Mouse (Mus musculus) heart, embryonic 15.5 days (tissue): Measurements from ENCODE around the gene Cntn6. TPM values are rescaled to one million over a fixed set of nuclear protein-coding genes. Genes with fewer than 3 reads are reported as not detected.

Source experiments
- ATAC-seq: fragments of 200-750 bp; cut with Nextera tagmentation; replicated peaks from 2 replicates; pipeline ENCODE4 v1.8.0; 2017; ENCODE audit warnings: low read depth, moderate TSS enrichment; ENCODE audit not compliant: insufficient number of reproducible peaks, insufficient read depth, low FRiP score
- H3K27ac ChIP-seq: fragments of 300-500 bp; sonication (generic); 2 replicates; pipeline ENCODE4 v1.5.1; 2015; ENCODE audit warnings: mild to moderate bottlenecking, inconsistent platforms
- H3K27me3 ChIP-seq: fragments of 300-500 bp; sonication (generic); 2 replicates; pipeline ENCODE4 v1.6.1; 2015; ENCODE audit warnings: inconsistent platforms
- H3K36me3 ChIP-seq: fragments of 300-500 bp; sonication (generic); 2 replicates; pipeline ENCODE4 v1.6.1; 2015; ENCODE audit warnings: mild to moderate bottlenecking, inconsistent platforms
- H3K4me1 ChIP-seq: fragments of 300-500 bp; sonication (generic); replicated peaks from 2 replicates; pipeline ENCODE4 v1.6.1; 2015; ENCODE audit warnings: inconsistent platforms
- H3K4me2 ChIP-seq: fragments of 300-500 bp; sonication (generic); 2 replicates; pipeline ENCODE4 v1.6.1; 2015; ENCODE audit warnings: inconsistent platforms, mild to moderate bottlenecking, moderate library complexity
- H3K4me3 ChIP-seq: fragments of 300-500 bp; sonication (generic); 2 replicates; pipeline ENCODE4 v1.5.1; 2015; ENCODE audit warnings: mild to moderate bottlenecking, inconsistent platforms
- H3K9ac ChIP-seq: fragments of 300-500 bp; sonication (generic); 2 replicates; pipeline ENCODE4 v1.6.1; 2015; ENCODE audit warnings: mild to moderate bottlenecking, inconsistent platforms
- H3K9me3 ChIP-seq: fragments of 300-500 bp; sonication (generic); replicated peaks from 2 replicates; pipeline ENCODE4 v1.6.1; 2016; ENCODE audit warnings: inconsistent platforms
- WGBS: fragments of 180-500 bp; shearing (Covaris S2); methylation state at CpG from one replicate; pipeline ENCODE4 v1.1.7; 2015; ENCODE audit warnings: mixed read lengths; 5-methylcytosine and 5-hydroxymethylcytosine counted together
- polyA plus RNA-seq: library from polyadenylated mRNA; unstranded; fragments of >200 nt; fragmentation: Nextera tagmentation; extraction: Ambion mirVana; gene quantifications from 2 replicates; pipeline ENCODE4 v1.2.1, GENCODE M21; 2015

The Cntn6 gene
- 0.37 and 0.40 TPM in 2 replicates for polyA plus RNA-seq

DNA sequence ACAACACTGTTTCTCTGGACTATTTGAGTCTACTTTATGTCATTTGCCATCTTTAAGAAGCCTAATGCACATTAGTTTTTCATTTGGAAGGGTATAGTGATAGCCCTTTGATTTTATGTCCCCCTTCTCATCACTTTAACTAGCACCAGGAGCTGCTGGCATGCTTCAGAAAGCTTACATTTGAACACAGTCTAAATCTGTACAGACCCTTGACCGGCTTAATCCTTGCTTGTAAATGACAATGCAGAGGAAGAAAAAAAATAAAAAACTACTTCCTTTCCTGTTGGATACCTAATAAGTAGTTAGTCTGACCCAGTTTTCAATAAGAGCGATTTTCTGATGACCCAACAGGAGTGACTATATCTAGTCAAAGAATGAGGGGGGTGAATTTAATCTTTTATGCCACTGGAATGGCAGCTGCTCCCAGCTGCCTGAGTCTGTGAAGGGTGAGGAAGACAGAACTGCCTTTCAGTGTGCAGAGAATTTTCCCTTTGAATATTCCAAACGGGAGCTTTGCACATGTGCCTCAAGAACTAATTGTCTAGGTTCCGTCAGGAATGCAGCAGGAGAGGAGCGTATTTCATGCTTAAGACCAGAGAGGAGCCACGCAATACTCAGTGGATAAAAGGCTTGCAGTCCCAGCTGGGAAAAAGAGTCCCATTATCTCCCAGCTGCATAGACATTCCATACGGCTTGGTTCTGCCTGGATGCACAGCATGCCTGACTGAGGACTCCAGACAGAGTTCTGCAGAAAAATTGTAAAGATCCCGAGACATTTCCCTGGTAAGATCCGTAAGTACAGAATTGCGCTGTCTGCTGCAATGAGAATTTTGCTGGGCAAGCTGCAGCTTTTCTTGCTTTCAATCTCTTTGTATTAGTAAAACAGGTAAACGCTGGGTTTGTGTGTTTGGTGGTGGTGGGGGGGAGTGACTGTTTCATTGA lies at the start of gene Cntn6:
Gene Cntn6 (plus strand): TSS at position 301 of the 942 bp plus-strand sequence.
- peak within 1 kb of the TSS; percentile 14; the same call in 1 of the 2 replicates for H3K4me2 ChIP-seq
- ATAC-seq, result no peak
- 57% methylated on average over 11 of the region's 11 CpGs for WGBS
- H3K9ac ChIP-seq, result no peak within 1 kb of the TSS
- no peaks in the 10 kb centered on the region for H3K4me1 ChIP-seq
- no peak within 1 kb of the TSS for H3K27ac ChIP-seq
- no peaks in the 10 kb centered on the region for H3K9me3 ChIP-seq
- H3K36me3 ChIP-seq, result no peaks in the 10 kb centered on the region
- no peaks in the 10 kb centered on the region for H3K27me3 ChIP-seq
- no peak within 1 kb of the TSS for H3K4me3 ChIP-seq

- Histone ChIP-seq H3K36me3 (no peaks in the 10 kb centered on the region), H3K9me3 (no peaks in the 10 kb centered on the region)
- WGBS, result 73% methylated on average over 3 of the region's 3 CpGs
Measured at GRCm38 (mm10) chr6:104443731-104444130, 48.9 kb upstream of the Cntn6 start.

GRCm38 (mm10) chr6:104470706-104471105 lies 21.9 kb upstream of the Cntn6 start:
- Histone ChIP-seq H3K27me3 (no peaks in the 10 kb centered on the region), H3K36me3 (no peaks in the 10 kb centered on the region), H3K9ac (no peak overlapping the region), H3K4me2 (no peak overlapping the region), H3K27ac (no peak overlapping the region), H3K4me3 (no peak overlapping the region), H3K9me3 (no peaks in the 10 kb centered on the region), H3K4me1 (no peaks in the 10 kb centered on the region)
- no peak for ATAC-seq
- 86% methylated on average over 1 of the region's 1 CpGs for WGBS

More at GRCm38 (mm10) chr6:104443731-104444130, 48.9 kb upstream of the Cntn6 start:
- H3K27me3 ChIP-seq, result no peaks in the 10 kb centered on the region
- H3K4me1 ChIP-seq, result no peaks in the 10 kb centered on the region
- H3K27ac ChIP-seq, result no peak overlapping the region
- H3K9ac ChIP-seq, result no peak overlapping the region
- no peak for ATAC-seq
- H3K4me3 ChIP-seq, result no peak overlapping the region
- no peak overlapping the region for H3K4me2 ChIP-seq

- ATAC-seq, result no peak
- H3K27me3 ChIP-seq, result no peaks in the 10 kb centered on the region
- H3K9me3 ChIP-seq, result no peaks in the 10 kb centered on the region
- H3K4me2 ChIP-seq, result no peak overlapping the region
- H3K36me3 ChIP-seq, result no peaks in the 10 kb centered on the region
- H3K27ac ChIP-seq, result no peak overlapping the region
- H3K4me3 ChIP-seq, result no peak overlapping the region
- H3K4me1 ChIP-seq, result no peaks in the 10 kb centered on the region
- no peak overlapping the region for H3K9ac ChIP-seq
Measured at GRCm38 (mm10) chr6:104479242-104479641, 13.3 kb upstream of the Cntn6 start.

DNA sequence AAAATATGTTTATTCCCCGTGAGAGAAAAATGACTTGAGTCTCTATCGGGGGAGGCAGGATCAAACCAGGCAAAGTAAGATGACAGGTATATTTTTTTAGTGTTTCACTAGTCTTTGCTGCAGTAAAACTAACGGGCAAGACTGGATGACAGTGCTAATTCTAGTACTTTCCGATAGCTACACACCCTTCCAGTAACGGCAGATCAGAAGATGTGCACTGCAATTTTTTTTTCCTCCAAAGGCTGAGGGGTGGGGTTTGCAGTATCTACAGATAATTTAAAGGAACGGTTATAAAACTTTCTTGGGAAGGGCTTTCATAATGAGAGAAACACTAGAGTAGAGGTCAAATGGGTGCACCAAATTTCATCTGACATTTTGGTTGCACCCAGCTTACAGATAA lies 869 bp downstream of the Cntn6 start:
- Histone ChIP-seq H3K4me3 (no peak overlapping the region), H3K27me3 (no peaks in the 10 kb centered on the region), H3K9me3 (no peaks in the 10 kb centered on the region), H3K9ac (no peak overlapping the region), H3K36me3 (no peaks in the 10 kb centered on the region), H3K4me1 (no peaks in the 10 kb centered on the region), H3K27ac (no peak overlapping the region), H3K4me2 (no peak overlapping the region)
- no peak for ATAC-seq
- 66% methylated on average over 6 of the region's 6 CpGs for WGBS

GRCm38 (mm10) chr6:104495801-104496200 lies 3.2 kb downstream of the Cntn6 start:
- H3K9me3 ChIP-seq, result no peaks in the 10 kb centered on the region
- H3K4me2 ChIP-seq, result no peak overlapping the region
- H3K9ac ChIP-seq, result no peak overlapping the region
- no peak overlapping the region for H3K27ac ChIP-seq
- ATAC-seq, result no peak
- no peak overlapping the region for H3K4me3 ChIP-seq
- H3K36me3 ChIP-seq, result no peaks in the 10 kb centered on the region
- no peaks in the 10 kb centered on the region for H3K27me3 ChIP-seq
- H3K4me1 ChIP-seq, result no peaks in the 10 kb centered on the region
- WGBS, result 76% methylated on average over 2 of the region's 2 CpGs

DNA sequence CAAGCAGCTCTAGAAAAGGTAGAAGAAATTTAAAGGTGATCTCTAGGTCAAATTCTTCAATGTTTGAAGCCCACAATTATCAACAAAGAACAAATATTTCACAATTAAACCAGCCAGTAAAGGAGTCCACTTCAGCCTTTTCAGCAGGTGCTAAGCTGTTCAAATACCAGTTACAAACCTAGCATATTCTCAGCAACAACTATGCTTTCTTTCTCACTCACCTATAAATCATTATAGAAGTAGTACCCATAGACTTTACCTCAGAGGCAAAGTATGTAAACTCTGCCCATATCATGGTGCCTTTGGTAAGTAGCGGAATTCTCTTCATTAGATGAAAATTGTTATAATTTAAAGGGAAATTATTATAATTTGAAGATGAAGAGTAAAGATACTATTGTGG lies 71.4 kb downstream of the Cntn6 start:
- H3K9me3 ChIP-seq, result no peaks in the 10 kb centered on the region
- H3K27me3 ChIP-seq, result no peaks in the 10 kb centered on the region
- H3K4me1 ChIP-seq, result no peaks in the 10 kb centered on the region
- no peaks in the 10 kb centered on the region for H3K36me3 ChIP-seq
- no peak overlapping the region for H3K27ac ChIP-seq
- no peak for ATAC-seq
- no peak overlapping the region for H3K4me3 ChIP-seq
- WGBS, result 87% methylated on average over 1 of the region's 1 CpGs
- no peak overlapping the region for H3K4me2 ChIP-seq
- H3K9ac ChIP-seq, result no peak overlapping the region

DNA sequence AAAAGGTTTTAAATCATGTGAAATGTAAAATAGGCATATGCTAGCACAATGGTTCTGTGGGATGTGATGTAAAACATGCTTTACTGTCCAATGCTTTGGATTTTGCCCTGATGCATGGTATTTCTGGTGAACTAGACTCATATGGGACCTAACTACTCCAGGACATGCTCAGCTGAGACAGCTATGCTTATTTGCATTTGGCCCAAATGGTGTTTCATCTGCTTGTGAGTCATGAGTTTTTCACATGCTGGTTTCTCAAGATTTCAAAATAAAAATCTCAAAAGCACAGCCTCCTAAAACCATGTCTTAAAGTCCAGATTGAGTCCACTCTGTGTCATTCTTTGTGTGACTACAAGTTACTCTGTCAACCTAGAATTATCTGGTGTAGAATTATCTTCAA lies 77.0 kb downstream of the Cntn6 start:
- no peak overlapping the region for H3K4me3 ChIP-seq
- no peaks in the 10 kb centered on the region for H3K9me3 ChIP-seq
- H3K9ac ChIP-seq, result no peak overlapping the region
- H3K27me3 ChIP-seq, result no peaks in the 10 kb centered on the region
- no peaks in the 10 kb centered on the region for H3K36me3 ChIP-seq
- ATAC-seq, result no peak
- H3K4me1 ChIP-seq, result no peaks in the 10 kb centered on the region
- no peak overlapping the region for H3K27ac ChIP-seq
- H3K4me2 ChIP-seq, result no peak overlapping the region

DNA sequence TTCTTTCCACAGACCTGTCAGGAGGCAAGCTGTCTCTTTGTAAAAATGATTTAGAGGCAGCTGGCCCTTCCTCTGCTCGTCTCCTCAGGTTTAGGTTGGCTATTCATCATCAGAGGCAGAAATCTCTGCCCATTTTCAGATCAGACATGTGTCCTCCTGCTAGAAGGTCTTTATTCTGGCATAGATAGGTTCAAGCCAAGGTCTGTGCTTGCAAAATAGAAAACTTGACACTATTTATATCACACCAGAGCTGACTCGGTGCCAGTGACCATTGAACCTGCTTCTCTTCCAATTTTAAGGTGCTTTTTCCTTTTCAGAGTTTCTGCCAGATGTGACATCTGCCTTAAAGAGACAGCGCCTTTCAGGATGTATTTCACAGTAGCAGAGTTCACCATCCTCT lies 95.4 kb downstream of the Cntn6 start:
- H3K27me3 ChIP-seq, result no peaks in the 10 kb centered on the region
- no peaks in the 10 kb centered on the region for H3K4me1 ChIP-seq
- 44% methylated on average over 3 of the region's 3 CpGs for WGBS
- no peak for ATAC-seq
- no peaks in the 10 kb centered on the region for H3K36me3 ChIP-seq
- H3K4me3 ChIP-seq, result no peak overlapping the region
- H3K27ac ChIP-seq, result no peak overlapping the region
- no peak overlapping the region for H3K4me2 ChIP-seq
- no peaks in the 10 kb centered on the region for H3K9me3 ChIP-seq
- no peak overlapping the region for H3K9ac ChIP-seq

GRCm38 (mm10) chr6:104600838-104601397 lies 108.3 kb downstream of the Cntn6 start:
- H3K27ac ChIP-seq, result no peak overlapping the region

DNA sequence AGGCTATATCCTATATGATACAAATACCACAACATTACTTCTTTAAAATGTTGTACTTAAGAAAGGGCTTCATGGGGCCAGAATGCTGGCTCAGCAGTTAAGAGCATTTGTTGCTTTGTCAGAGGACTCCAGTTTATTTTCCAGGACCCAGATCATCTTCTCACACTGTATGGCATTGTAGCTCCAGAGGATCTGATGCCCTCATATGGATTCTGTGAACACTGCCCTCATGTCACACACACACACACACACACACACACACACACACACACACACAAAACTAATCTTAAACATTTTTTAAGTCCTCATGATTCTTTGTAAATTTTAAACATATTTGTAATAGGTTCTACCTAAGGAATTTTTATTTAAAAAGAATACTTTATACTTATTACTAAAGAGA lies 110.3 kb downstream of the Cntn6 start:
- no peaks in the 10 kb centered on the region for H3K9me3 ChIP-seq
- H3K27me3 ChIP-seq, result no peaks in the 10 kb centered on the region
- no peak overlapping the region for H3K9ac ChIP-seq
- no peak for ATAC-seq
- H3K4me3 ChIP-seq, result no peak overlapping the region
- H3K4me2 ChIP-seq, result no peak overlapping the region
- H3K4me1 ChIP-seq, result no peaks in the 10 kb centered on the region
- H3K27ac ChIP-seq, result no peak overlapping the region
- H3K36me3 ChIP-seq, result no peaks in the 10 kb centered on the region

More at GRCm38 (mm10) chr6:104600838-104601397, 108.3 kb downstream of the Cntn6 start:
- H3K4me3 ChIP-seq, result no peak overlapping the region
- no peaks in the 10 kb centered on the region for H3K4me1 ChIP-seq
- no peak overlapping the region for H3K4me2 ChIP-seq
- ATAC-seq, result no peak
- no peaks in the 10 kb centered on the region for H3K9me3 ChIP-seq
- H3K9ac ChIP-seq, result no peak overlapping the region
- H3K27me3 ChIP-seq, result no peaks in the 10 kb centered on the region
- H3K36me3 ChIP-seq, result no peaks in the 10 kb centered on the region
- 76% methylated on average over 2 of the region's 2 CpGs for WGBS

- no peaks in the 10 kb centered on the region for H3K9me3 ChIP-seq
- 60% methylated on average over 4 of the region's 4 CpGs for WGBS
- H3K4me2 ChIP-seq, result no peak overlapping the region
Measured at GRCm38 (mm10) chr6:104603371-104603770, 110.8 kb downstream of the Cntn6 start.

More at GRCm38 (mm10) chr6:104603371-104603770, 110.8 kb downstream of the Cntn6 start:
- Histone ChIP-seq H3K4me1 (no peaks in the 10 kb centered on the region), H3K9ac (no peak overlapping the region), H3K27me3 (no peaks in the 10 kb centered on the region), H3K4me3 (no peak overlapping the region), H3K27ac (no peak overlapping the region), H3K36me3 (no peaks in the 10 kb centered on the region)
- no peak for ATAC-seq
